Mouse (Mus musculus) MEL (cell line): ENCODE data around the gene Ccdc175. TPM values are rescaled to one million over a fixed set of nuclear protein-coding genes. Genes with fewer than 3 reads are reported as not detected.

ENCODE experiments used
- DNase-seq: peaks from one replicate; pipeline ENCODE4 v3.0.0; 2011; ENCODE audit warnings: low read depth, low spot score
- H3K27ac ChIP-seq: 2 replicates; pipeline ENCODE4 v1.5.1; 2012; ENCODE audit warnings: low read depth, mild to moderate bottlenecking, control low read depth, low read length, moderate library complexity; ENCODE audit not compliant: control insufficient read depth
- H3K27me3 ChIP-seq, 2 experiments: fragments of 150-350 bp in 1 of 2; sonication (generic) in 1 of 2; 2 replicates each; pipeline ENCODE4 v1.6.1; 2012; ENCODE audit warnings: low read length in 2 of 2, mild to moderate bottlenecking in 2 of 2, improper control_type of control experiment in 1 of 2, moderate library complexity in 1 of 2; ENCODE audit not compliant: insufficient read depth in 2 of 2, control insufficient read depth in 1 of 2
- H3K36me3 ChIP-seq, 2 experiments: 2 replicates each; pipeline ENCODE4 v1.6.1; 2012 to 2014; ENCODE audit warnings: low read length in 2 of 2, improper control_type of control experiment in 1 of 2, inconsistent platforms in 1 of 2, mild to moderate bottlenecking in 1 of 2; ENCODE audit not compliant: insufficient read depth in 2 of 2, control insufficient read depth in 1 of 2
- H3K4me1 ChIP-seq, 2 experiments: fragments of 150-350 bp in 1 of 2; sonication (generic) in 1 of 2; 2 replicates each; pipeline ENCODE4 v1.6.1; 2012; ENCODE audit warnings: low read length in 2 of 2, improper control_type of control experiment in 1 of 2, mild to moderate bottlenecking in 1 of 2; ENCODE audit not compliant: insufficient read depth in 2 of 2, control insufficient read depth in 1 of 2
- H3K4me3 ChIP-seq, 2 experiments: fragments of 150-350 bp in 1 of 2; sonication (generic) in 1 of 2; 2 replicates each; pipeline ENCODE4 v1.5.1; 2012; ENCODE audit warnings: low read depth in 2 of 2, low read length in 2 of 2, mild to moderate bottlenecking in 2 of 2, moderate library complexity in 2 of 2, control low read depth in 1 of 2, improper control_type of control experiment in 1 of 2; ENCODE audit not compliant: control insufficient read depth in 1 of 2, insufficient read depth in 1 of 2
- H3K79me2 ChIP-seq: 2 replicates; pipeline ENCODE4 v1.6.1; 2012; ENCODE audit warnings: mild to moderate bottlenecking, low read length, moderate library complexity; ENCODE audit not compliant: control insufficient read depth, poor library complexity, insufficient read depth
- H3K9ac ChIP-seq: 2 replicates; pipeline ENCODE4 v1.6.1; 2012; ENCODE audit warnings: low read depth, mild to moderate bottlenecking, control low read depth, low read length, moderate library complexity; ENCODE audit not compliant: control insufficient read depth, poor library complexity, severe bottlenecking
- H3K9me3 ChIP-seq: fragments of 150-350 bp; sonication (generic); replicated peaks from 2 replicates; pipeline ENCODE4 v1.6.1; 2012; ENCODE audit warnings: mild to moderate bottlenecking, low read length, improper control_type of control experiment, moderate library complexity; ENCODE audit not compliant: insufficient read depth
- CHD1 ChIP-seq: IDR thresholded peaks from 2 replicates; pipeline ENCODE4 v1.6.1; 2012; ENCODE audit warnings: low read depth, mild to moderate bottlenecking, inconsistent platforms, low read length, improper control_type of control experiment
- CHD2 ChIP-seq: IDR thresholded peaks from 2 replicates; pipeline ENCODE4 v1.6.1; 2011; ENCODE audit warnings: low read length, improper control_type of control experiment
- CTCF ChIP-seq, 3 experiments: IDR thresholded peaks in 2 of 3; conservative IDR thresholded peaks in 1 of 3; 2 replicates each; pipeline ENCODE4 v1.5.1; 2011 to 2012; ENCODE audit warnings: low read length in 3 of 3, low read depth in 2 of 3, mild to moderate bottlenecking in 2 of 3, improper control_type of control experiment in 1 of 3, inconsistent platforms in 1 of 3, mixed read lengths in 1 of 3, moderate library complexity in 1 of 3; ENCODE audit not compliant: control insufficient read depth in 1 of 3, insufficient read depth in 1 of 3, poor library complexity in 1 of 3, severe bottlenecking in 1 of 3
- E2F4 ChIP-seq: IDR thresholded peaks from 2 replicates; pipeline ENCODE4 v1.6.1; 2011; ENCODE audit warnings: low read depth, low read length, improper control_type of control experiment, borderline replicate concordance
- ELF1 ChIP-seq: IDR thresholded peaks from 2 replicates; pipeline ENCODE4 v1.6.1; 2014; ENCODE audit warnings: low read depth, mild to moderate bottlenecking, inconsistent platforms, low read length, improper control_type of control experiment, moderate library complexity
- EP300 ChIP-seq, 2 experiments: IDR thresholded peaks; 2 replicates each; pipeline ENCODE4 v1.6.1; 2011; ENCODE audit warnings: improper control_type of control experiment in 2 of 2, low read length in 2 of 2, low read depth in 1 of 2, mild to moderate bottlenecking in 1 of 2
- ETS1 ChIP-seq: IDR thresholded peaks from 2 replicates; pipeline ENCODE4 v1.6.1; 2012; ENCODE audit warnings: low read depth, mild to moderate bottlenecking, inconsistent platforms, low read length, improper control_type of control experiment, moderate library complexity
- GABPA ChIP-seq: IDR thresholded peaks from 2 replicates; pipeline ENCODE4 v1.6.1; 2012; ENCODE audit warnings: low read depth, mild to moderate bottlenecking, inconsistent platforms, low read length, improper control_type of control experiment, moderate library complexity
- HCFC1 ChIP-seq: IDR thresholded peaks from 2 replicates; pipeline ENCODE4 v1.6.1; 2012; ENCODE audit warnings: low read depth, mild to moderate bottlenecking, inconsistent platforms, low read length, improper control_type of control experiment, moderate library complexity
- JUND ChIP-seq: IDR thresholded peaks from 2 replicates; pipeline ENCODE4 v1.6.1; 2011; ENCODE audit warnings: low read depth, mild to moderate bottlenecking, improper control_type of control experiment, low read length
- MAX ChIP-seq: IDR thresholded peaks from 2 replicates; pipeline ENCODE4 v1.6.1; 2011; ENCODE audit warnings: low read length, improper control_type of control experiment
- MAZ ChIP-seq: IDR thresholded peaks from 2 replicates; pipeline ENCODE4 v1.6.1; 2012; ENCODE audit warnings: low read depth, mild to moderate bottlenecking, inconsistent platforms, low read length, improper control_type of control experiment
- MXI1 ChIP-seq: IDR thresholded peaks from 2 replicates; pipeline ENCODE4 v1.6.1; 2011; ENCODE audit warnings: mild to moderate bottlenecking, low read depth, low read length, improper control_type of control experiment
- NELFE ChIP-seq: IDR thresholded peaks from 2 replicates; pipeline ENCODE4 v1.6.1; 2011; ENCODE audit warnings: low read depth, low read length, improper control_type of control experiment
- POLR2A ChIP-seq, 2 experiments: IDR thresholded peaks; 2 replicates each; pipeline ENCODE4 v1.6.1; 2011 to 2012; ENCODE audit warnings: low read length in 2 of 2, mild to moderate bottlenecking in 2 of 2, control low read depth in 1 of 2, improper control_type of control experiment in 1 of 2, low read depth in 1 of 2, moderate library complexity in 1 of 2; ENCODE audit not compliant: control insufficient read depth in 1 of 2, insufficient read depth in 1 of 2, poor library complexity in 1 of 2
- POLR2AphosphoS2 ChIP-seq: IDR thresholded peaks from 2 replicates; pipeline ENCODE4 v1.6.1; 2011; ENCODE audit warnings: low read length, improper control_type of control experiment
- RAD21 ChIP-seq: IDR thresholded peaks from 2 replicates; pipeline ENCODE4 v1.6.1; 2011; ENCODE audit warnings: mild to moderate bottlenecking, low read depth, low read length, improper control_type of control experiment
- RCOR1 ChIP-seq: IDR thresholded peaks from 2 replicates; pipeline ENCODE4 v1.6.1; 2012; ENCODE audit warnings: low read depth, mild to moderate bottlenecking, inconsistent platforms, low read length, improper control_type of control experiment
- SIN3A ChIP-seq: IDR thresholded peaks from 2 replicates; pipeline ENCODE4 v1.6.1; 2012; ENCODE audit warnings: low read length, improper control_type of control experiment, inconsistent platforms
- SMC3 ChIP-seq: IDR thresholded peaks from 2 replicates; pipeline ENCODE4 v1.6.1; 2011; ENCODE audit warnings: low read depth, low read length, improper control_type of control experiment
- TAL1 ChIP-seq: IDR thresholded peaks from 2 replicates; pipeline ENCODE4 v1.6.1; 2012; ENCODE audit warnings: mild to moderate bottlenecking, inconsistent platforms, low read length, moderate library complexity, mixed read lengths
- TBP ChIP-seq: IDR thresholded peaks from 2 replicates; pipeline ENCODE4 v1.8.0; 2011; ENCODE audit warnings: low read depth, low read length, improper control_type of control experiment
- UBTF ChIP-seq: IDR thresholded peaks from 2 replicates; pipeline ENCODE4 v1.6.1; 2012; ENCODE audit warnings: low read depth, mild to moderate bottlenecking, inconsistent platforms, low read length, improper control_type of control experiment, moderate library complexity, borderline replicate concordance; ENCODE audit not compliant: insufficient read depth
- USF1 ChIP-seq: IDR thresholded peaks from 2 replicates; pipeline ENCODE4 v1.6.1; 2014; ENCODE audit warnings: low read depth, mild to moderate bottlenecking, inconsistent platforms, low read length, improper control_type of control experiment, moderate library complexity
- USF2 ChIP-seq, 2 experiments: IDR thresholded peaks; 2 replicates each; pipeline ENCODE4 v1.6.1; 2011 to 2012; ENCODE audit warnings: improper control_type of control experiment in 2 of 2, low read length in 2 of 2, borderline replicate concordance in 1 of 2, inconsistent platforms in 1 of 2, low read depth in 1 of 2, mild to moderate bottlenecking in 1 of 2; ENCODE audit not compliant: insufficient read depth in 1 of 2
- ZNF384 ChIP-seq: IDR thresholded peaks from 2 replicates; pipeline ENCODE4 v1.6.1; 2012; ENCODE audit warnings: low read depth, mild to moderate bottlenecking, inconsistent platforms, low read length, improper control_type of control experiment
- polyA plus RNA-seq, 2 experiments: library from polyadenylated mRNA; stranded (reverse) in 1 of 2; unstranded in 1 of 2; fragments of >175 nt in 1 of 2; fragments of >200 nt in 1 of 2; gene quantifications; 2 replicates each; pipeline versions ENCODE4 v1.2.1 to v1.2.4; 2012; ENCODE audit warnings: low replicate concordance in 2 of 2, low read depth in 1 of 2; ENCODE audit not compliant: insufficient read length in 2 of 2, insufficient read depth in 1 of 2, missing spikeins in 1 of 2
- total RNA-seq: library from RNA; depleted of rRNA; stranded (reverse); fragments of 300-350 nt; gene quantifications from 2 replicates; pipeline ENCODE4 v1.2.3, GENCODE M21; 2012

Gene Ccdc175
- total and polyA plus RNA-seq, 3 experiments, result not detected

DNA sequence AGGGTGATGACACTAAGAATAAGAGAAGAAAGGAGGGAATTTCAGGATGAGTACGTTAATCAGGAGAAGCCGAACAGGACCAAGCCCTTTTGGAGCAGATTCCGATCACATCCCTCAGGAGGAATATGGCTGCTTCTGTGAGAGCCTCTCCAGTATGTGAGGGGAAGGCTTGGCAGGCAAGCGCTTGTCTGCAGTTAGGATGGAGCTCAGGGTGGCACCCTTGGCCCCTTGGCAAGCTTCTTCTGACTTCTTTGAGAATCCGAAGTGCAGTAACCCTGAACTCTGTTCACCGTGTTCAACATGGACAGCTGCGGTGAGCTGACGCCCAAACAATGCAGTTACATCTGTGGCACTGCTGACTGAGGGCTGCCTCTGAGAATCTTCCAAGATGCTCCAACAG is 87.9 kb downstream of the Ccdc175 start:
- Histone ChIP-seq H3K4me1 (no peaks in the 10 kb centered on the region), H3K79me2 (no peaks in the 10 kb centered on the region), H3K4me3 (no peak overlapping the region), H3K27ac (no peak overlapping the region), H3K27me3 (no peaks in the 10 kb centered on the region), H3K9me3 (no peaks in the 10 kb centered on the region), H3K36me3 (no peaks in the 10 kb centered on the region), H3K9ac (no peak overlapping the region)
- TF ChIP-seq UBTF, result no peak
- no peak for TF ChIP-seq RCOR1
- no peak for TF ChIP-seq E2F4
- no peak for TF ChIP-seq ELF1
- no peak for TF ChIP-seq POLR2AphosphoS2
- no peak for TF ChIP-seq ZNF384
- no peak for TF ChIP-seq MAX
- no peak for TF ChIP-seq GABPA
- no peak for TF ChIP-seq USF2 (IDR thresholded peaks at IDR 0.05; ENCODE audit: borderline replicate concordance in 1 of 2, insufficient read depth in 1 of 2, low read depth in 1 of 2, low read length in 2 of 2)
- no peak for TF ChIP-seq EP300 (IDR thresholded peaks at IDR 0.05; ENCODE audit: low read depth in 1 of 2, low read length in 2 of 2)
- no peak for TF ChIP-seq JUND
- no peak for TF ChIP-seq CTCF (IDR thresholded peaks at IDR 0.05 in 2 of 3, conservative IDR thresholded peaks at IDR 0.05 in 1 of 3; ENCODE audit: control insufficient read depth in 1 of 3, insufficient read depth in 1 of 3, low read depth in 2 of 3, low read length in 3 of 3, poor library complexity in 1 of 3, severe bottlenecking in 1 of 3)
- no peak for TF ChIP-seq SMC3
- TF ChIP-seq NELFE, result no peak
- DNase-seq, result no peak

- DNase-seq, result no peak
- Histone ChIP-seq H3K79me2 (no peaks in the 10 kb centered on the region; the same call in 1 of the 2 replicates), H3K9me3 (no peaks in the 10 kb centered on the region), H3K4me1 (no peaks in the 10 kb centered on the region; a peak in 1 of 4 replicates), H3K27me3 (no peaks in the 10 kb centered on the region), H3K27ac (no peak overlapping the region), H3K36me3 (peaks cover 0 to 3% of the 10 kb centered on the region in 2 experiments; a peak in 1 of 4 replicates), H3K4me3 (no peak overlapping the region), H3K9ac (no peak overlapping the region)
- no peak for TF ChIP-seq ELF1
- TF ChIP-seq ETS1, result no peak
- no peak for TF ChIP-seq MAX
- TF ChIP-seq MXI1, result no peak
- TF ChIP-seq HCFC1, result no peak
- no peak for TF ChIP-seq USF1
- no peak for TF ChIP-seq POLR2A (IDR thresholded peaks at IDR 0.05; ENCODE audit: control insufficient read depth in 1 of 2, insufficient read depth in 1 of 2, low read depth in 1 of 2, low read length in 2 of 2, poor library complexity in 1 of 2)
- no peak for TF ChIP-seq EP300 (IDR thresholded peaks at IDR 0.05; ENCODE audit: low read depth in 1 of 2, low read length in 2 of 2)
- no peak for TF ChIP-seq CTCF (IDR thresholded peaks at IDR 0.05 in 2 of 3, conservative IDR thresholded peaks at IDR 0.05 in 1 of 3; ENCODE audit: control insufficient read depth in 1 of 3, insufficient read depth in 1 of 3, low read depth in 2 of 3, low read length in 3 of 3, poor library complexity in 1 of 3, severe bottlenecking in 1 of 3)
- no peak for TF ChIP-seq CHD1
- no peak for TF ChIP-seq ZNF384
- TF ChIP-seq TAL1, result no peak
- no peak for TF ChIP-seq MAZ
- TF ChIP-seq USF2 (IDR thresholded peaks at IDR 0.05; ENCODE audit: borderline replicate concordance in 1 of 2, insufficient read depth in 1 of 2, low read depth in 1 of 2, low read length in 2 of 2), result no peak
- no peak for TF ChIP-seq NELFE
- TF ChIP-seq CHD2, result no peak
- TF ChIP-seq RAD21, result no peak
- TF ChIP-seq JUND, result no peak
- TF ChIP-seq SIN3A, result no peak
- no peak for TF ChIP-seq TBP
Observed at GRCm38 (mm10) chr12:72089802-72090201, 95.0 kb downstream of the Ccdc175 start.
